Mouse (Mus musculus): Measurements from ENCODE around the gene Svbp. TPM values are rescaled to one million over a fixed set of nuclear protein-coding genes. Genes with fewer than 3 reads are reported as not detected.
A peak's percentile ranks its signal among the peaks of the same experiment; 100 is the strongest.

The Svbp gene
- 172 and 179 TPM in 2 replicates for polyA plus RNA-seq (2014; fragmentation: Nextera tagmentation; extraction: Ambion mirVana)

DNA sequence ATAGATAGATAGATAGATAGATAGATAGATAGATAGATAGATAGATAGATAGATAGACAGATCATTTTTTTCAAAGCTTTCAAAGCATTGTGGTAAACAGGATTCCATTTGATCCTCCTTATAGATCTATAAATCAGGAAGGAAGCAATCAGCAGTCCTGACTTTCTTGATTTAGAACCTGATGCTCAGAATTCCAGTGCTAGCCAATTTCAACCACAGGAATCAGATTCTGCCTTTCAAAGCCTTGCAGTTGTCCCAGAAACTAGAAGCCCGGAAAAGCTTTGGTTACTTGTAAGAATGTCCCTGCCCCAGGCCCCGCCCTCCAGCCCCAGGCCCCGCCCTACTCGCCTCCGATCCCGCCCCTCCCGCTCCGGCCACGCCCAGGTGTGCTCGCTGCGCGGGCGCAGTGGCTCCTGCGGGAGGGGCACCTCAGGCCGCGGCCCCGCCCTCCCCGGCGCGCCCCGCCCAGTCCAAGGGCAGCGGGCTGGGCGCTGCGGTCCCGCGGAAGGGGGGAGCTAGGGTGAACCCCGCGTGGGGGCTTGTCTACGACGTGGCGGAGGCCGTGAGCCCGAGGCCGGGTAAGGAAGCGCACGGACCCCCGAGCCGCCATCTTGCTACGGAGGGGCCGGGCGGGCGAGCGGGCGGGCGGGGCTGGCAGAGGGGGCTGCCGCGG, at the start of gene Svbp:
Svbp (plus strand) TSS at position 398 of the 673 bp plus-strand sequence.
- Histone ChIP-seq H3K36me3 (ENCODE audit: control insufficient read depth, insufficient read depth, low read length) (no peaks in the 10 kb centered on the region), H3K9me3 (ENCODE audit: control insufficient read depth, low read length) (no peaks in the 10 kb centered on the region), H3K9ac (ENCODE audit: low read length) (peak within 1 kb of the TSS; percentile 76), H3K4me1 (ENCODE audit: control insufficient read depth, insufficient read depth, low read length) (peaks cover 8% of the 10 kb centered on the region; the same call in 1 of the 2 replicates), H3K27ac (ENCODE audit: low read depth, low read length) (0 out of 2 replicates have a peak within 1 kb of the TSS, but pooled peaks have one; percentile 49), H3K27me3 (ENCODE audit: control insufficient read depth, insufficient read depth, low read length) (no peaks in the 10 kb centered on the region), H3K4me2 (ENCODE audit: low read depth) (peak within 1 kb of the TSS; percentile 79), H3K4me3 (ENCODE audit: low read depth, low read length) (peak within 1 kb of the TSS; percentile 66)
- under 1% methylated on average over 46 of the region's 47 CpGs for WGBS
- peak; percentile 90 for ATAC-seq (ENCODE audit: insufficient read depth, low FRiP score, low TSS enrichment)
- DNase-seq (ENCODE audit: low spot score): peak; percentile 92

DNA sequence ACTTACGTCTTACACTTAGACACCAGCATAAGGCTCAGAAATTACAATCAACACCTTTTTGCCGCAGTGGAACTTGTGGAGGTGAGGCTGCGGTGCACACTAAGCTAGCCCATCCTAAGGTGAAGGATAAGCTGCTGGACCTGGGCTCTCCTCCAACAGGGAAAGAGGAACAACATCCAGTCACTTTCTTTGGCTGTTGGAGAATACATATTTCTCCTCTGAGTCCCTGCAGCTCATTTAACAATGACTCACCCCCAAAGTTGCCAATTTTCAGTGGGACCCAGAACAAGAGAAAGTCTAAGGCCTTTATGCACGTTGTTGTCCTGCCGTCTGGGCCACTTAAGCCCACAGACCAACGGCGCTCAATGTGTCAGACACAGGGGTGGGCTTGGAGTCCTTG, 48.3 kb upstream of the Svbp start:
- H3K4me1 ChIP-seq (ENCODE audit: control insufficient read depth, insufficient read depth, low read length): no peaks in the 10 kb centered on the region
- no peak for ATAC-seq (ENCODE audit: insufficient read depth, low FRiP score, low TSS enrichment)

DNA sequence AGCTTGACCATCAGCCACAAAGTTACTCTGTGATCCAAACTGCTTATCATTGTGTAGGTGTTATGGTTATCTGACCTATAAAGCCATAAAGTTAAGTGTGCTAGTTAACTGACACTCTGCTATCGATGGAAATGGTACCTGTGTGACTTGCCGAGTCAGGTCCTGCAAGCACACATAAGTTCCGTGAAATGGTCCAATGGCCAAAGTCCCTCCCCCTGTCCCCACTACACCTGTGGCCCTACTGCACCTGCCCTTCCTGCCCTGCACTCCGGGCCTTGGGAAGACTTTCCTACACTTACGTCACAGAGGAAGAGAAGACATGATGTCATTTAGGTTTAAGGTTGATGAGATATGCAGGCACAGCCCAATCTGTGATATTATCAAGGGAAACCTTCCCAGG, 47.8 kb upstream of the Svbp start:
- ATAC-seq (ENCODE audit: insufficient read depth, low FRiP score, low TSS enrichment) (no peak), DNase-seq (ENCODE audit: low spot score) (no peak)
- no peaks in the 10 kb centered on the region for H3K27me3 ChIP-seq (ENCODE audit: control insufficient read depth, insufficient read depth, low read length)
- no peaks in the 10 kb centered on the region for H3K4me1 ChIP-seq (ENCODE audit: control insufficient read depth, insufficient read depth, low read length)
- H3K4me3 ChIP-seq (ENCODE audit: low read depth, low read length): no peak overlapping the region
- no peaks in the 10 kb centered on the region for H3K36me3 ChIP-seq (ENCODE audit: control insufficient read depth, insufficient read depth, low read length)
- no peak overlapping the region for H3K9ac ChIP-seq (ENCODE audit: low read length)
- no peaks in the 10 kb centered on the region for H3K9me3 ChIP-seq (ENCODE audit: control insufficient read depth, low read length)
- WGBS: 91% methylated on average over 5 of the region's 5 CpGs
- no peak overlapping the region for H3K27ac ChIP-seq (ENCODE audit: low read depth, low read length)
- H3K4me2 ChIP-seq (ENCODE audit: low read depth): no peak overlapping the region

More for the DNA sequence above, 48.3 kb upstream of the Svbp start:
- Histone ChIP-seq H3K9ac (ENCODE audit: low read length) (no peak overlapping the region), H3K36me3 (ENCODE audit: control insufficient read depth, insufficient read depth, low read length) (no peaks in the 10 kb centered on the region), H3K27ac (ENCODE audit: low read depth, low read length) (no peak overlapping the region), H3K4me2 (ENCODE audit: low read depth) (no peak overlapping the region), H3K27me3 (ENCODE audit: control insufficient read depth, insufficient read depth, low read length) (no peaks in the 10 kb centered on the region), H3K4me3 (ENCODE audit: low read depth, low read length) (no peak overlapping the region), H3K9me3 (ENCODE audit: control insufficient read depth, low read length) (no peaks in the 10 kb centered on the region)
- WGBS: 90% methylated on average over 7 of the region's 7 CpGs
- no peak for DNase-seq (ENCODE audit: low spot score)

DNA sequence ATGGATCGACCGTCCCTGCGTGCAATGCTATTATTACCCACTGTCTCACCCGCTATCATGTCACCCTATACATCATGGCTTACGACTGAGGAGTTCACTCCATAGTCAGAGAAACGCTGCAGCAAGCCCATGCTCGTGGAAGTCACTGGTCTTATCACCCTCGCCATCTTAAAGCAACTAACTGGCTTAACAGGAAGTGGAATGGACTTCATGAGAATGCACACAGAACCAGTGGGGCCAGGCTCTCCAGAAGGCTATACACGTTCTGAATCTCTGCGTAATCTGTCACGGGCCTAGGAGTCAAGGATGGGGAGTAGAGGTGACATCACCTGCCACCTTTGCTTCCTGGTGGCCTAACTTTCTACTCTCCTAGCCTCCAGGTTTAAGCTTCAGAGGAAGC, 46.4 kb upstream of the Svbp start:
- Histone ChIP-seq H3K27me3 (ENCODE audit: control insufficient read depth, insufficient read depth, low read length) (no peaks in the 10 kb centered on the region), H3K36me3 (ENCODE audit: control insufficient read depth, insufficient read depth, low read length) (no peaks in the 10 kb centered on the region), H3K4me1 (ENCODE audit: control insufficient read depth, insufficient read depth, low read length) (no peaks in the 10 kb centered on the region), H3K4me3 (ENCODE audit: low read depth, low read length) (no peak overlapping the region), H3K9me3 (ENCODE audit: control insufficient read depth, low read length) (no peaks in the 10 kb centered on the region), H3K9ac (ENCODE audit: low read length) (no peak overlapping the region), H3K4me2 (ENCODE audit: low read depth) (no peak overlapping the region), H3K27ac (ENCODE audit: low read depth, low read length) (no peak overlapping the region)
- ATAC-seq (ENCODE audit: insufficient read depth, low FRiP score, low TSS enrichment) (no peak), DNase-seq (ENCODE audit: low spot score) (no peak)
- WGBS: 93% methylated on average over 11 of the region's 11 CpGs

DNA sequence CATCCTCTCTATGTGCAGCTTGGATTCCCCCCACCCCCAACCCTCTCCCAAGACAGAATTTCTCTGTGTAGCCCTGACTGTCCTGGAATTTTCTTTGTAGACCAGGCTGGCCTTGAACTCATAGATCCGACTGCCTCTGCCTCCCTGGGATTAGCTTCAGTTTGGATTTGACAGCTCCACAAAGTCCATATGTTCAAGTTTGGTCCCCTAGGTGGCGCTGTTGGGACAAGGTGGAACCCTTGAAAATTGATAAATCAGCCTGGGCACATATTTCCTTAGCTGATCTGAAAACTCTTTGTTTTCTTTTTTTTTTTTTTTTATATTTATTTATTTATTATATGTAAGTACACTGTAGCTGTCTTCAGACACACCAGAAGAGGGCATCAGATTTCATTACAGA, 37.9 kb upstream of the Svbp start:
- Histone ChIP-seq H3K9me3 (ENCODE audit: control insufficient read depth, low read length) (no peaks in the 10 kb centered on the region), H3K4me2 (ENCODE audit: low read depth) (no peak overlapping the region), H3K4me1 (ENCODE audit: control insufficient read depth, insufficient read depth, low read length) (no peaks in the 10 kb centered on the region), H3K27ac (ENCODE audit: low read depth, low read length) (no peak overlapping the region), H3K9ac (ENCODE audit: low read length) (no peak overlapping the region), H3K36me3 (ENCODE audit: control insufficient read depth, insufficient read depth, low read length) (no peaks in the 10 kb centered on the region), H3K4me3 (ENCODE audit: low read depth, low read length) (no peak overlapping the region), H3K27me3 (ENCODE audit: control insufficient read depth, insufficient read depth, low read length) (no peaks in the 10 kb centered on the region)
- 45% methylated on average over 2 of the region's 2 CpGs for WGBS
- ATAC-seq (ENCODE audit: insufficient read depth, low FRiP score, low TSS enrichment) (no peak), DNase-seq (ENCODE audit: low spot score) (peak; percentile 58)

DNA sequence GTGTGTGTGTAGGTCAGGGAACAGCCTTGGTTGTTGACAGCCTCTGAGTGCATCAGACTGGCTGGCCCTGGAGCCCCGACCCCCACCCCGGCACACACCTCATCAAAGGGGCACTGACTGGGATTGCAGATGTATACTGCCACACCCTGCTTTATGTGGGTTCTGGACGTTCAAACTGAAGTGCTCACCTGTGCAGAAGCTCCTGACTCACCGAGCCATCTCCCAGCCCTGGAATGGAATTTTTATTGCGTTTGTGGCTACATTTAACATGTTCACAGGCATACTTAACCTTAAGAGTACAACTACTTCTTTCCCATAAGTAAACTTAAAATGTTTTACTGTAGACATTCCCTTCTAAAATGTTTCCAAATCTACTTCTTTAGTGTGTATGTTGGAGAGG, 37.2 kb upstream of the Svbp start:
- H3K36me3 ChIP-seq (ENCODE audit: control insufficient read depth, insufficient read depth, low read length): no peaks in the 10 kb centered on the region
- no peaks in the 10 kb centered on the region for H3K4me1 ChIP-seq (ENCODE audit: control insufficient read depth, insufficient read depth, low read length)
- H3K27me3 ChIP-seq (ENCODE audit: control insufficient read depth, insufficient read depth, low read length): no peaks in the 10 kb centered on the region
- H3K9ac ChIP-seq (ENCODE audit: low read length): no peak overlapping the region
- DNase-seq (ENCODE audit: low spot score) (no peak), ATAC-seq (ENCODE audit: insufficient read depth, low FRiP score, low TSS enrichment) (no peak)
- WGBS: 84% methylated on average over 5 of the region's 5 CpGs
- H3K27ac ChIP-seq (ENCODE audit: low read depth, low read length): no peak overlapping the region
- H3K9me3 ChIP-seq (ENCODE audit: control insufficient read depth, low read length): no peaks in the 10 kb centered on the region
- H3K4me2 ChIP-seq (ENCODE audit: low read depth): no peak overlapping the region
- H3K4me3 ChIP-seq (ENCODE audit: low read depth, low read length): no peak overlapping the region

DNA sequence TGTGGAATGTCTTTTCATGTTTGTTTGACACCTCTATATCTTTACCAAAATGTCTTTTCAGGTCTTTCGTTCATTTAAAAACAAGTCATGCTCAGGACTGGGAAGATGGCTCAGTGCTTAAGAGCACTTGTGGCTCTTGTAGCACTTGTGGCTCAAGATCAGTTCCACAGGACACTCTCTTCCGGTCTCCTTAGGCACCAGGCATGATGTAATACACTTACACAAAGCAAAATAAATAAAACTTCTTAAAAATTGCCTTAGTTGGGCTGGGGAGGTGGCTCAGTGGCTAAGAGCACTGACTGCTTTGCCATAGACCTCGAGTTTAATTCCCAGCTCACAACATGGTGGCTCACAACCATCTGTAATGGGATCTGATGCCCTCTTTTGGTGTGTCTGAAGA, 33.7 kb upstream of the Svbp start:
- no peak overlapping the region for H3K4me2 ChIP-seq (ENCODE audit: low read depth)
- no peak overlapping the region for H3K9ac ChIP-seq (ENCODE audit: low read length)
- no peak overlapping the region for H3K4me3 ChIP-seq (ENCODE audit: low read depth, low read length)
- ATAC-seq (ENCODE audit: insufficient read depth, low FRiP score, low TSS enrichment) (no peak), DNase-seq (ENCODE audit: low spot score) (no peak)
- H3K36me3 ChIP-seq (ENCODE audit: control insufficient read depth, insufficient read depth, low read length): no peaks in the 10 kb centered on the region
- no peak overlapping the region for H3K27ac ChIP-seq (ENCODE audit: low read depth, low read length)
- 77% methylated on average over 3 of the region's 3 CpGs for WGBS
- H3K9me3 ChIP-seq (ENCODE audit: control insufficient read depth, low read length): no peaks in the 10 kb centered on the region
- no peaks in the 10 kb centered on the region for H3K27me3 ChIP-seq (ENCODE audit: control insufficient read depth, insufficient read depth, low read length)
- no peaks in the 10 kb centered on the region for H3K4me1 ChIP-seq (ENCODE audit: control insufficient read depth, insufficient read depth, low read length)

DNA sequence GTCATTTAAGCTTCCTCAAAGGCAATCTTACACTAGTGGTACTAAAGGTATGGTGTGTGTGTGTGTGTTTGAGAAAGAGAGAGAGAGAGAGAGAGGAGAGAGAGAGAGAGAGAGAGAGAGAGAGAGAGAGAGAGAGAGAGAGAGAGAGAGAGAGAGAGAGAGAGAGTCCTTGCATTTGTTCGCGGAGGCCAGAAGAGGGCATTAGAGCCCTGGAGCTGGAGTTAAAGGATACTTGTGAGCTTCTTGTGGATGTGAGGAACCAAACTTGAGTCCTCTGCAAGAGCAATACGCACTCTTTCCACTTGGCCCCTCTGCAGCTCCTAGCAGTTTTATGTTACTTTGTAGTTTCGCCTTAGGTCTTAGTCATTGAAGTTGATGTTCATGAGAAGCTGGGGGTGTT, 32.1 kb upstream of the Svbp start:
- Histone ChIP-seq H3K4me2 (ENCODE audit: low read depth) (no peak overlapping the region), H3K36me3 (ENCODE audit: control insufficient read depth, insufficient read depth, low read length) (no peaks in the 10 kb centered on the region)
- 72% methylated on average over 4 of the region's 4 CpGs for WGBS

DNA sequence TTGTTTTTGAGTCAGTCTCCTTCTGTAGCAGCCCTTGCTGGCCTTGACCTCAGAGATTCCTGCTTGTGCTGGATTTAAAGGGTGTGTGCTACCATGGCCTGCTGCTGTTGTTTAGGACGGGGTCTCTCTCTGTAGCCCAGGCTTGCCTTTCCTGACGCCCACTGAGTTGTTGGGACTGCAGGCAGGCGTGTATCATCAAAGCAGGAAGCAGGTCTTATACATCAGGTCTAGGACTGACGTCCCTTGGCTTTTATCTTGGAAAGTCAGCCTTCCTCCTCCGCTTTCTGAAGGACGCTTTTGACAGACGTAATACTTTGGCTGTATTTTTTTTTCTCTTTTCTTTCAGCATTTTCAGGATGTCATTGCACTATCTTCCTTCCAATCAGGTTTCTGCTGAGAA, 29.2 kb upstream of the Svbp start:
- Histone ChIP-seq H3K27ac (ENCODE audit: low read depth, low read length) (no peak overlapping the region), H3K36me3 (ENCODE audit: control insufficient read depth, insufficient read depth, low read length) (0 out of 2 replicates have a peak, but pooled peaks cover 8% of the 10 kb centered on the region), H3K9ac (ENCODE audit: low read length) (no peak overlapping the region), H3K4me2 (ENCODE audit: low read depth) (no peak overlapping the region), H3K4me3 (ENCODE audit: low read depth, low read length) (no peak overlapping the region), H3K4me1 (ENCODE audit: control insufficient read depth, insufficient read depth, low read length) (no peaks in the 10 kb centered on the region), H3K9me3 (ENCODE audit: control insufficient read depth, low read length) (no peaks in the 10 kb centered on the region), H3K27me3 (ENCODE audit: control insufficient read depth, insufficient read depth, low read length) (no peaks in the 10 kb centered on the region)
- WGBS: 84% methylated on average over 7 of the region's 7 CpGs
- ATAC-seq (ENCODE audit: insufficient read depth, low FRiP score, low TSS enrichment): no peak
- no peak for DNase-seq (ENCODE audit: low spot score)

More for the DNA sequence above, 32.1 kb upstream of the Svbp start:
- DNase-seq (ENCODE audit: low spot score) (no peak), ATAC-seq (ENCODE audit: insufficient read depth, low FRiP score, low TSS enrichment) (no peak)
- Histone ChIP-seq H3K4me1 (ENCODE audit: control insufficient read depth, insufficient read depth, low read length) (no peaks in the 10 kb centered on the region), H3K9ac (ENCODE audit: low read length) (no peak overlapping the region), H3K27me3 (ENCODE audit: control insufficient read depth, insufficient read depth, low read length) (no peaks in the 10 kb centered on the region), H3K9me3 (ENCODE audit: control insufficient read depth, low read length) (no peaks in the 10 kb centered on the region), H3K4me3 (ENCODE audit: low read depth, low read length) (no peak overlapping the region), H3K27ac (ENCODE audit: low read depth, low read length) (no peak overlapping the region)
